Mouse (Mus musculus) T-helper 17 cell (primary cell): Measurements from ENCODE around the gene Olfr1033.
"Not testable (repeated sequence)": the region's sequence is repeated elsewhere in the genome, so short reads cannot be mapped to it uniquely, and the experiment has no call there.

ENCODE experiments used
- in situ Hi-C, 2 experiments: fragments of 300-600 bp; cut with MboI, MseI; formaldehyde crosslinking; loops; 1 replicate in 1 of 2; 2 replicates in 1 of 2; pipeline ENCODE4 v1.15.1; 2025; ENCODE audit warnings: high pct_unique_total_duplicates in 2 of 2

Gene Olfr1033

DNA sequence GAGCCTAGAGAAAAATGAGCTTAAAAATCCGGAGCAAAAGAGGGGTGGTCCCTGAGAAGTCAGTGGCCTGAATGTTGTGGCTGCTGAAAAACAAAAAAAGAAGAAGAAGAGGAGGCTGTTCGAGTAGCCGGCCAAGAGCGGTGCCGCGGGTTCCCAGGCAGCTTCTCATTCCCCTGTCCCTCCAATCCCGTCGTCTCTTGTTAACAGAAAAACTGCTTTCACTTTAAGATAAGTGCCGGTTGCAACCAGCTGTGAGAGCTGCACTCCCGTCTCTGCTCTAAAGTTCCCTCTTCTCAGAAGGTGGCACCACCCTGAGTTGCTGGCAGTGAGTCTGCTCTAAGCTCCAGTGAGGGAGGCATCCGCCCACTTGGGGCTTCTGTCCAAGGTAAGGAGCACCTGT is at the start of gene Olfr1033:
Gene Olfr1033 (plus strand): TSS at position 228 of the 400 bp plus-strand sequence.
- in situ Hi-C loops: not testable (repeated sequence)

- in situ Hi-C loops: no loop called here
Measured at GRCm38 (mm10) chr2:85973595-85973994, 46.8 kb upstream of the Olfr1033 start, which contains the start of gene Olfr1029. Gene Olfr1029, plus strand, starts transcription at chr2:85973895.

- in situ Hi-C loops: no loop called here
Measured at GRCm38 (mm10) chr2:85978976-85979375, 41.5 kb upstream of the Olfr1033 start, which contains the start of gene Olfr1030. Gene Olfr1030, plus strand, starts transcription at chr2:85979276.

DNA sequence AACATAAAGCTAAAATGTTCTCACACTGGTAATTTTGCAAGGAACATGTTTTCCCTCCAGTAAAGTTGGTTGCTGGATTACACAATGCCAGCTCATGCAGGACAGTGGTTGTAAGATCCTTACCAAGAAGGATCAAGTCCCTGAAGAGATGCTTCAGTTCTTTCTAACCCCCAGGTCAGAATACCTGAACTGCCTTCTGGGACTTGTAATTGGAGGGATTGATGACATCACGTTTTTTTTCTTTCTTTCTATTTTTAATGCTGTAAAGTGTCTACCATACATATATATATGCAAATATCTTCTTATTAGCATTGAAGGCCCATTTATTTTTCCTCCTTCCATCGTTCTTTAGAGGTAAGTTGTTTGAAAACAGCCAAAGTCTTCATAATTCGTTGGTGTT is 30.4 kb upstream of the Olfr1033 start, which contains the start of gene Olfr1031:
Gene Olfr1031 (plus strand): TSS at position 301 of the 400 bp plus-strand sequence.
- in situ Hi-C loops: no loop called here

DNA sequence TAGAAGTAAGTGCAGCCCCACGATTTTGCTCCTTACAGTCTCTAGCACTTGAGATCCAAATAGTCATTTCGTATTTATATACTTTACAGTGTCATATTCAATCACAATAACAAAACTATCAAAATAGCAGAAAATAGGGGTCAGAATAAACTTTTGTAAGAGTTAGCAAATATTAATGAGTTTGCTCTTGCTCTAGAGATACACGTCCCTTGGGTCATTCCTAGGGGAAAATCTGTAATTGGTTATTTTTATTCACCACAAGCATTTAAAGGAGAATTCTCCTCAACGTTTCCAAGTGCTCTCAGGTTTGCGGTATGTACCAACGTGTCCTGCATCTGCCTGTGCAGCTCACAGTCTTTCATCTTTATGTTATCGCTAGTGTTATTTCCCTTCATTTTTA is 15.2 kb upstream of the Olfr1033 start, which contains the start of gene Olfr1032:
Gene Olfr1032 (plus strand): TSS at position 301 of the 400 bp plus-strand sequence.
- in situ Hi-C loops: no loop called here

- in situ Hi-C loops: not testable (repeated sequence)
Measured at GRCm38 (mm10) chr2:86021518-86021917, 1.1 kb downstream of the Olfr1033 start.

DNA sequence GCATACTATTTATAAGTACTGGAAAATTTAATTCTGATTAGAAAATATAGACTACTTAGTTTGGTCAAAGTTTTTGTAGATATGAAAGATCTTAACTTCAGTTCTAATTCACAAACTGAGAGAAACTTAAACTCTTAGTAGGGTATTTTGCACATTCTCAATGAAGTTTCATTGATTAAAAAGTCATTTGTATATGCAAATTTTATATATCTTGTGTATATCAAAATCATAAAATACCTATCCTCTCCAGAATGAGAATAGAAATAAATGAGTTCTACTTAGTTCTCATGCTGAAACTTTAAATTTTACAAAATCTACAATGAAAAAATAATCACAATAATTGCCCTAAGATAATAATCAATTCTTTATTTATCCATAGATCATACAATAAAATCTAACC is 25.1 kb downstream of the Olfr1033 start, which contains the start of gene Olfr1034:
Gene Olfr1034 (plus strand): TSS at position 301 of the 400 bp plus-strand sequence.
- in situ Hi-C loops: no loop called here

- in situ Hi-C loops: not testable (repeated sequence)
Measured at GRCm38 (mm10) chr2:86050777-86051176, 30.3 kb downstream of the Olfr1033 start.

GRCm38 (mm10) chr2:86063766-86064165 is 43.3 kb downstream of the Olfr1033 start:
- in situ Hi-C loops: loop anchor here in 1 of 2 experiments (10.0 kb wide), 1 partner anchor 501 kb away; no protein-coding TSS in a partner anchor

DNA sequence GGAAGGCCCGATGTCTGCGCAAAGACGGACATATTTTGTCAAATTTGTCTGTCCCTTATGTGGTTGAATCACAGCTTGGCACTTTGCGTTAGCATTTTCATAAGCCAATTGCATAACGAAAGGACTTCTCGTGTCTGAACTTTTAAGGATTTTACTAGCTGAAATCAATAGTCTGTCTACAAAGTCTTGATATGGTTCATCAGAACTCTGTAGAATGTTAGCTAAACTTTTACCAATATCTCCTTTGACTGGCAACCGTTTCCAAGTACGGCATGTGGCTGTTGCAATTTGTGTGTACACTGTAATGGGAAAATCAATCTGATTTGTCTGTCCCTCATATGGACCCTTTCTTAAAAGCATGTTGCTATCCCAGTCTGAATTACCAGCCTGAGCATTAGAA is 49.8 kb downstream of the Olfr1033 start:
- in situ Hi-C loops: no loop called here

GRCm38 (mm10) chr2:86073692-86074091 is 53.3 kb downstream of the Olfr1033 start, which contains the start of gene Olfr1036:
Gene Olfr1036, plus strand, starts transcription at chr2:86073992.
- in situ Hi-C loops: not testable (repeated sequence)

GRCm38 (mm10) chr2:86080478-86080877 is 60.0 kb downstream of the Olfr1033 start:
- in situ Hi-C loops: not testable (repeated sequence)

DNA sequence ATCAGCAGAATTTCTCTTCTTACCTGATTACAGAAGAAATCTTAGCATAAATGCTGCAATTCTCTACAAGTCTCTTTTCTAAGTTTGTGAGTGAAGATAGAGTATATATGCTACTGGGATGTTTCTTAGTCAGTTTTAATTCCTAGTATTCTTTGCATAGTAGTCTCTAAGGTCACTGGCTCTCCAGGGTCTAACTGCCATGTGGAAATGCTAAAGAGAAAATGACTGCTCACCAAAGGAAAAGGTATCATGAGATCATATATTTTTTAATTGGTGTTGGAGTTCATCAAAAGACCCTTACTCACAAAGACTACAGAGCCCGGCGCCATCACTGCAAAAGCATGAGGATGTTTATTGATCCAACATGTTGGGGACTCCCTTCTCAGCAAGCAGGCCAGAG is 66.9 kb downstream of the Olfr1033 start, which contains the start of gene Olfr1037:
Gene Olfr1037 (minus strand): TSS at position 101 of the 400 bp plus-strand sequence.
- in situ Hi-C loops: no loop called here
